Mouse (Mus musculus) embryonic facial prominence, embryonic 10.5 days (tissue): ENCODE data around the gene Ubr4. TPM values are rescaled to one million over a fixed set of nuclear protein-coding genes. Genes with fewer than 3 reads are reported as not detected.

Experiments used
- DNase-seq: peaks from one replicate; pipeline ENCODE4 v3.0.0-alpha.2; 2017; ENCODE audit warnings: low spot score
- H3K27ac ChIP-seq: fragments of 300-500 bp; sonication (generic); replicated peaks from 2 replicates; pipeline ENCODE4 v1.5.1; 2016; ENCODE audit warnings: mild to moderate bottlenecking
- H3K27me3 ChIP-seq: fragments of 300-500 bp; sonication (generic); replicated peaks from 2 replicates; pipeline ENCODE4 v1.6.1; 2016; ENCODE audit warnings: low read depth, mild to moderate bottlenecking; ENCODE audit not compliant: poor library complexity, severe bottlenecking
- H3K36me3 ChIP-seq: fragments of 300-500 bp; sonication (generic); replicated peaks from 2 replicates; pipeline ENCODE4 v1.6.1; 2016; ENCODE audit warnings: mild to moderate bottlenecking, moderate library complexity
- H3K4me1 ChIP-seq: fragments of 300-500 bp; sonication (generic); 2 replicates; pipeline ENCODE4 v1.6.1; 2016
- H3K4me3 ChIP-seq: fragments of 300-500 bp; sonication (generic); 2 replicates; pipeline ENCODE4 v1.5.1; 2016; ENCODE audit warnings: mild to moderate bottlenecking, moderate library complexity
- H3K9me3 ChIP-seq: fragments of 300-500 bp; sonication (generic); 2 replicates; pipeline ENCODE4 v1.6.1; 2016; ENCODE audit warnings: mild to moderate bottlenecking
- WGBS: fragments of 180-500 bp; shearing (Covaris S2); methylation state at CpG from one replicate; pipeline ENCODE4 v1.1.7; 2016; 5-methylcytosine and 5-hydroxymethylcytosine counted together
- polyA plus RNA-seq: library from polyadenylated mRNA; unstranded; fragments of >200 nt; fragmentation: Nextera tagmentation; extraction: Ambion mirVana; gene quantifications from 2 replicates; pipeline ENCODE4 v1.2.1, GENCODE M21; 2016

Gene Ubr4
- polyA plus RNA-seq, 1 experiment from 2014 or later = 60.5 TPM

GRCm38 (mm10) chr4:139334631-139335295 is 17.6 kb upstream of the Ubr4 start:
- H3K27ac ChIP-seq = no peak overlapping the region
- H3K4me3 ChIP-seq = no peak overlapping the region
- peaks cover 35% of the 10 kb centered on the region for H3K27me3 ChIP-seq
- peaks cover 12% of the 10 kb centered on the region; the same call in 1 of the 2 replicates for H3K4me1 ChIP-seq
- DNase-seq = no peak
- no peaks in the 10 kb centered on the region for H3K9me3 ChIP-seq
- no peaks in the 10 kb centered on the region for H3K36me3 ChIP-seq
- 60% methylated on average over 9 of the region's 9 CpGs for WGBS

- WGBS = 66% methylated on average over 7 of the region's 7 CpGs
- no peak overlapping the region for H3K27ac ChIP-seq
- H3K36me3 ChIP-seq = no peaks in the 10 kb centered on the region
- no peaks in the 10 kb centered on the region for H3K9me3 ChIP-seq
- H3K4me1 ChIP-seq = peaks cover 12% of the 10 kb centered on the region; the same call in 1 of the 2 replicates
- H3K4me3 ChIP-seq = no peak overlapping the region
- peaks cover 35% of the 10 kb centered on the region for H3K27me3 ChIP-seq
- DNase-seq = no peak
Observed at GRCm38 (mm10) chr4:139335507-139335906, 16.9 kb upstream of the Ubr4 start.

GRCm38 (mm10) chr4:139336822-139337483 is 15.5 kb upstream of the Ubr4 start:
- Histone ChIP-seq H3K9me3 (no peaks in the 10 kb centered on the region), H3K27me3 (peaks cover 33% of the 10 kb centered on the region), H3K4me1 (peaks cover 7% of the 10 kb centered on the region; the same call in 1 of the 2 replicates), H3K27ac (no peak overlapping the region; the same call in 1 of the 2 replicates), H3K36me3 (no peaks in the 10 kb centered on the region), H3K4me3 (peak overlapping the region; percentile 42)
- WGBS = 27% methylated on average over 24 of the region's 24 CpGs
- peak; percentile 84 for DNase-seq

GRCm38 (mm10) chr4:139338145-139338544 is 14.3 kb upstream of the Ubr4 start:
- peaks cover 7% of the 10 kb centered on the region; the same call in 1 of the 2 replicates for H3K4me1 ChIP-seq
- no peaks in the 10 kb centered on the region for H3K36me3 ChIP-seq
- H3K27me3 ChIP-seq = peaks cover 28% of the 10 kb centered on the region
- no peak for DNase-seq
- no peaks in the 10 kb centered on the region for H3K9me3 ChIP-seq
- H3K4me3 ChIP-seq = no peak overlapping the region
- 56% methylated on average over 33 of the region's 33 CpGs for WGBS
- no peak overlapping the region for H3K27ac ChIP-seq

- H3K4me1 ChIP-seq = peaks cover 7% of the 10 kb centered on the region; the same call in 1 of the 2 replicates
- 88% methylated on average over 4 of the region's 4 CpGs for WGBS
- no peaks in the 10 kb centered on the region for H3K9me3 ChIP-seq
- DNase-seq = no peak
- peaks cover 23% of the 10 kb centered on the region for H3K36me3 ChIP-seq
- H3K27ac ChIP-seq = no peak overlapping the region
- peaks cover 21% of the 10 kb centered on the region for H3K27me3 ChIP-seq
- H3K4me3 ChIP-seq = no peak overlapping the region
Observed at GRCm38 (mm10) chr4:139340835-139341234, 11.6 kb upstream of the Ubr4 start.

- Histone ChIP-seq H3K27me3 (peaks cover 20% of the 10 kb centered on the region), H3K27ac (no peak overlapping the region), H3K9me3 (no peaks in the 10 kb centered on the region), H3K36me3 (peaks cover 31% of the 10 kb centered on the region), H3K4me1 (peaks cover 6% of the 10 kb centered on the region; the same call in 1 of the 2 replicates), H3K4me3 (no peak overlapping the region)
- 84% methylated on average over 7 of the region's 7 CpGs for WGBS
- DNase-seq = no peak
Observed at GRCm38 (mm10) chr4:139341556-139342233, 10.7 kb upstream of the Ubr4 start.

- H3K4me1 ChIP-seq = no peaks in the 10 kb centered on the region
- H3K27ac ChIP-seq = no peak overlapping the region
- H3K9me3 ChIP-seq = no peaks in the 10 kb centered on the region
- H3K4me3 ChIP-seq = no peak overlapping the region
- H3K36me3 ChIP-seq = peaks cover 51% of the 10 kb centered on the region
- 81% methylated on average over 5 of the region's 5 CpGs for WGBS
- no peak for DNase-seq
- H3K27me3 ChIP-seq = no peaks in the 10 kb centered on the region
Observed at GRCm38 (mm10) chr4:139343718-139344117, 8.7 kb upstream of the Ubr4 start.

- no peak overlapping the region for H3K4me3 ChIP-seq
- no peak overlapping the region for H3K27ac ChIP-seq
- WGBS = 76% methylated on average over 23 of the region's 23 CpGs
- H3K9me3 ChIP-seq = no peaks in the 10 kb centered on the region
- H3K27me3 ChIP-seq = no peaks in the 10 kb centered on the region
- H3K4me1 ChIP-seq = peaks cover 3% of the 10 kb centered on the region
- no peak for DNase-seq
- peaks cover 69% of the 10 kb centered on the region for H3K36me3 ChIP-seq
Observed at GRCm38 (mm10) chr4:139345416-139346019, 6.9 kb upstream of the Ubr4 start.

- DNase-seq = no peak
- Histone ChIP-seq H3K27ac (peak overlapping the region; percentile 100), H3K27me3 (no peaks in the 10 kb centered on the region), H3K4me1 (peaks cover 25% of the 10 kb centered on the region), H3K36me3 (peaks cover 71% of the 10 kb centered on the region), H3K4me3 (peak overlapping the region; percentile 94), H3K9me3 (no peaks in the 10 kb centered on the region)
- 0% methylated on average over 7 of the region's 7 CpGs for WGBS
Observed at GRCm38 (mm10) chr4:139352832-139353231, 423 bp downstream of the Ubr4 start.

GRCm38 (mm10) chr4:139357211-139357610 is 4.8 kb downstream of the Ubr4 start:
- Histone ChIP-seq H3K27me3 (no peaks in the 10 kb centered on the region), H3K4me3 (no peak overlapping the region), H3K27ac (no peak overlapping the region), H3K9me3 (no peaks in the 10 kb centered on the region), H3K36me3 (peaks cover 85% of the 10 kb centered on the region), H3K4me1 (peaks cover 10% of the 10 kb centered on the region)
- DNase-seq = no peak
- 93% methylated on average over 3 of the region's 3 CpGs for WGBS

- peaks cover 100% of the 10 kb centered on the region for H3K36me3 ChIP-seq
- no peaks in the 10 kb centered on the region for H3K27me3 ChIP-seq
- no peak overlapping the region for H3K4me3 ChIP-seq
- WGBS = 92% methylated on average over 11 of the region's 11 CpGs
- H3K9me3 ChIP-seq = no peaks in the 10 kb centered on the region
- no peak overlapping the region for H3K27ac ChIP-seq
- DNase-seq = no peak
- no peaks in the 10 kb centered on the region for H3K4me1 ChIP-seq
Observed at GRCm38 (mm10) chr4:139360761-139361548, 8.5 kb downstream of the Ubr4 start.

- no peak overlapping the region for H3K27ac ChIP-seq
- no peaks in the 10 kb centered on the region for H3K9me3 ChIP-seq
- no peak overlapping the region for H3K4me3 ChIP-seq
- H3K36me3 ChIP-seq = peaks cover 99% of the 10 kb centered on the region
- WGBS = 96% methylated on average over 3 of the region's 3 CpGs
- no peaks in the 10 kb centered on the region for H3K27me3 ChIP-seq
- no peak for DNase-seq
- H3K4me1 ChIP-seq = no peaks in the 10 kb centered on the region
Observed at GRCm38 (mm10) chr4:139367336-139367735, 14.9 kb downstream of the Ubr4 start.
